Mouse (Mus musculus) frontal cortex, postnatal 36 days (tissue): ENCODE data around the gene Calm5.
"Not testable (repeated sequence)": the region's sequence is repeated elsewhere in the genome, so short reads cannot be mapped to it uniquely, and the experiment has no call there.

ENCODE experiments used
- DNase-seq, 2 experiments: peaks; one replicate each; pipeline ENCODE4 v3.0.0; 2022; ENCODE audit warnings: low spot score in 2 of 2

Gene Calm5

GRCm38 (mm10) chr13:3853648-3854333 is at the start of gene Calm5:
TSS of gene Calm5 (plus strand) at chr13:3854173.
- DNase-seq = not testable (repeated sequence)

DNA sequence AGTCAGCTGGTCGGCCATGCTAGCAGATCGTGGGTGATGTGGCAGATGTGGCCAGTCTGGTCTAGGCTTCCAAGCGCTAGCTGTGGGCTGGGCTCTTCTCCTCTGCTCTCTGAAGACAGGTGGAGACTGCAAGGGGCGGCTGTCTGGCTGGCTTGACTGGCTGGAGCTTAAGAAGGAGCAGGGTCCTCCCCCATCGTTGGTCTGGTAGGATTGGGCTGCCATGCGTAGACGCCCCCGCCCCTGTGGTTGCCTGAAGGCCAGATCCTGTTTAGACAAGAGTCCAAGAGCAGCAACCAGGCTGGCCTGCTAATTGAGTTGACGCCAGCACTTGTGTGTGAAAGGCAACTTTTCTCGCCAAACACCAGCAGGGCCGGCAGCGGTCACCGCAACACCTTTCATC is 49.8 kb upstream of the Calm5 start, which contains the start of gene Calml3:
Calml3 (minus strand) TSS at position 131 of the 400 bp plus-strand sequence.
- DNase-seq = no peak

DNA sequence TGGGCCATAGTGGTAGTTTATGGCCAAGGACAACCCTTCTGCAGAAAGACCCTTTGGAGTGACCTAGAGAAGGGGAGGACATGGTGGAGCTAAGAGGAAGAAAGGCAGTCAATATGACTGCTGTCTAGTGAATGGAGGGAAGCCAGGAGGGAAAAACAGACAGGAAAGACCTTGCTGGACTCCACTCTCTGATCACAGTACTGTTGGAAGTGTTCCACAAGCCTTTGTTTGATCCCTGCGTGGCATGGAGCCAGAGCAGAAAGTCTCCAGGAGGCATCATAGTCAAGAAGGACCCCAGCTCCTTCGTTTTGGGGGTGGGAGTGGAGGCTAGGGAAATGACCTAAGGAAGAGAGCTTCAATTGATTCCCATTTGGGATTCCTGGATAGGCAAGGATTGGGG is 48.8 kb upstream of the Calm5 start:
- no peak for DNase-seq

- no peak for DNase-seq
Observed at GRCm38 (mm10) chr13:3805638-3806037, 48.3 kb upstream of the Calm5 start.

DNA sequence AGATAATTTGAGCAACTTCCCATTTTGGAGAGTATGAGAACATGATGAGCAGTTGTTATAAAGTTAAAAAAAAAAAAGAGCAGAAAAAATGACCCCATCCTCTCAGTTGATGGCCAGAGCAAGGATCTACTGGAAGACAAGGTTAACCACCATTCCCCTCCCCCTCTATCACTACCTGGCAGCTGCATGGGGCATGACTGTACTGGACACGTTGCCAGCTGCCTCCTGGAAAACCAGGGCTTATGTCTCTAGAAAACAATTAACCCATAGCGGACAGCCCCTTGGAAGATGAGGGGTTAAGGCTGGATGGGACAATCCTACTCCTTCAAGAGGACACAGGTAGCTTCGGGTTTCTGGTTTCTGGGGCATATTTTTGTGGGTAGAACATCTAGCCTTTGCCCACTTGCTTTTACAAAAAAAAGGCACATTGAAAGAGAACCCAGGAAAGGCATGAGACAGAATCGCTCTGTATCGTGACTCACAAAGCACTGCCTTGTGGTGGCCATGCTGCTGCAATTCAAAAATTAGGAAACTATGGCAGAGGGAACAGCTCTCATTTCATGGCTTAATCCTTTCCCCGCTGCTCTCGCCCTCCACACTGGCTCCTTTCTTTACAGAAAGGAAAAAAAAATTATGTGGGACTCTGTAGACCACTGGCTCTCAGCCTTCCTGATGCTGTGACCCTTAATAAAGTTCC is 46.7 kb upstream of the Calm5 start:
- DNase-seq = no peak

GRCm38 (mm10) chr13:3818012-3818739 is 35.8 kb upstream of the Calm5 start:
- no peak for DNase-seq

GRCm38 (mm10) chr13:3818740-3819076 is 35.3 kb upstream of the Calm5 start:
- DNase-seq = no peak

DNA sequence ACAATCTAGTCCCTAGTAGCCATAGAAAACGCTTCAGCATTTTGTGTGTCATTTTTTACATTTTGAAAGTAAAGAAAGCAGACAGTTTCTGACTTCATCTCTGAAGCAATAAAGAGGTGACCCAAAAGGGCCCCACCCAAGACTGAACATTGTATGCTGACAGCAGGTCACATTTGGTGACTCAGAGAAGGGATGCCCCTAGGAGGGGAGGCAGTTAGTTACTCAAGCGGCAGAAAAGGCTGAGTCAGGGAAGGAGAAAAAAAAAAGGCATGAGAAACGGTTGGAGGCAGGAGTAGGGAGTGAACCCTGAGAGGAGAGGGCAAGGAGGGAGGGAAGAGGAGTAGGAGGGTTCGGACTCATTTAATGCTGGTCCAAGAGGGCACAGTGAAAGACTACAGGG is 31.9 kb upstream of the Calm5 start:
- no peak for DNase-seq

- no peak for DNase-seq
Observed at GRCm38 (mm10) chr13:3825726-3826125, 28.2 kb upstream of the Calm5 start.

GRCm38 (mm10) chr13:3831546-3831945 is 22.4 kb upstream of the Calm5 start:
- no peak for DNase-seq

DNA sequence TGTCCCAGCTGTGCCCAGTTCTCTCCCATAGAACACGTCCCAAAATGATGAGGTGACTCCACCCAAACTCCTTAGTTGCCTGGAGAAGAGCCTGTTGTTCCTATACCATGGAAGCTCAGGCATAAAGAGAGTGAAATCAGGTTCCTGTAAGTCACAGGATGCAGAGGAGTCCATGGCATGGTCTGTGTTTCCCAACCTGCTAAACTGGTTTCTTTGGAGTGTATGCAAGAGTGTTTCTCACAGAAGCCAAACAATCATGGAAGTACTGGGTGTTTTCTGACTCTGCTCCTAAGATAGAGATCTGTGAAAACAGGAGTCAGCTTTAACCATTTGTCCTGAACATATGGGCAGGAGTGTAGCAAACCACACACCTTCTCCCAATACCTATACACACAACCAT is 22.0 kb upstream of the Calm5 start:
- DNase-seq = no peak

- no peak for DNase-seq
Observed at GRCm38 (mm10) chr13:3832450-3832849, 21.5 kb upstream of the Calm5 start.

GRCm38 (mm10) chr13:3833644-3834043 is 20.3 kb upstream of the Calm5 start:
- not testable (repeated sequence) for DNase-seq

DNA sequence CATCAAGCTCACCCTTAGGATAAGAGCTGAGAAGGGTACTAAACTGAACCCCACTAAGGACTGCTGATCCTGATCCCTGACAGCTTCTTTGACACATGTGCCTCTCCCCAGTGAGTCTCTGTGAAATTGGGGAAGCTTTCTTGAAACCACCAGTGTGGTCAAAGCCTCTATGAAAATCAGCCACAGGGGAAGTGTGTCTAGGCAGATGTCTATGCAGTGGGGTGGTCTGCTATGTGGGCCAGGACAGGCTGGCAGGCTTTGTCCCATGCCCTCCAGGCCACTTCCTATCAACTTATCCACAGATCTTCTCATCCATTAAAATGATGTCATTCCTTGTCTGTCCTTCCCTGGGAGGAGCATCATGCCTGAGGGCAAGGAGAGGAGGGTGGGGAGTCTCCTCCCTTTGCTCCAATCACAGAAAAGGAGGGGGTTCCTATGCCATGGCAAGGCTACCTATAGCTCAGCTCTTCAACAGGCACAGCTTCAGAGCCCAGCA is 16.6 kb upstream of the Calm5 start, which contains the start of gene Calm4:
Calm4 (plus strand) TSS at position 446 of the 496 bp plus-strand sequence.
- not testable (repeated sequence) for DNase-seq

DNA sequence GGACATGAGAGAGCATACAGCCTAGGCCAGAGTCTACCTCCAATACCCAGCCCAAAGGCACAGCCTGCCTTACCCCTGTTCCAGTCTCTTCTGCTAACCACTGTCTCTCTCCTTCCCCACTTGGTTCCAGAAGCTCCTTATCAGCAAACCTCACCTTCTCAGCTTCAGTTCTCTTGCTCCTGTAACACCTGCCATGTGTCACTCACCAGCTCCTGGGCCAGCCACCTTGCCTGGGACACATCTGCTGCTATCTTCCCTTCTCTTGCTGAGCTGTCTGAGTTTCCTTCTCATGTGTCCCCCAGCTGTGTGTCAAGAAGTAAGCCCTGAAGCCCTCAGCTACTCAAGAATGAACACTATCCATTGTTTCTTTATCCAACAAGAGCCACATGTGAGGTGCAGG is 13.3 kb upstream of the Calm5 start:
- DNase-seq = not testable (repeated sequence)

- DNase-seq = no peak
Observed at GRCm38 (mm10) chr13:3850330-3850729, 3.6 kb upstream of the Calm5 start.

GRCm38 (mm10) chr13:3854856-3855255 is 883 bp downstream of the Calm5 start:
- DNase-seq = no peak

DNA sequence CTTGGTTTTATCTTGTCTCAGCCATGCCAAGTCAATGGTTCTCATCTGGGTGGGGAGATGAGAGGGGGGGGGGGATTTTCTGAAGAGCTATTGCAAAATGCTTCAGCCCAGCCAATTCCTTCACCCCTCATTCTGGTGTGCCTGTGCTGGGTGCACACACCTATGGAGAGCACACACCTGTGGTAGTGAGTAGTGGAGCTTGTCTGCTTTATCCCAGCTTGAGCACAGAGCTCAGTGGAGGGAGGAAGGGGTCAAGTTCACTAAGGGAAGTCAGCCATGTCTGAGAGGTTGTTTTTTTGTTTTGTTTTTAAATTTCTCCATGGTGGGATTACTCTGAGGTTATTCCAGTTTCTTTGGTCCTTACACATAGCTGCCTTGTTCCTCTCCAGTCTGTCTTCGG is 2.3 kb downstream of the Calm5 start:
- no peak for DNase-seq

DNA sequence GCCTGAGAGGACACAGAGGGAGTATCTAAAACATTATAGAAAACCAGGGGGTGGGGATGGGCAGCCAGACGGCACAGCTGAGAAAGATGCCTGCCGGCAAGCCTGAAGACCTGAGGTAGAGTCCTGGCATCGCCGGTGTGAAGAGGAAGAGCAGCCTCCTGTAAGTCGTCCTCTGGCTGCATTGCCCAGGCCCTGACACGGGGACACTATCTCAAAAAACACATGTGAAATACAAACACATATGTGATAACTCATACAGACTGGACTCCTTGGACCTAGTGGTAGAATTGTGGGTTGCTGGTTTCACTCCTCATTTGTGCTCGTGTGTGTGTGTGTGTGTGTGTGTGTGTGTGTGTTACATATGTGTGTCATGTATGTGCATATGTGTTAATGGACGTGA is 7.3 kb downstream of the Calm5 start:
- DNase-seq = no peak

DNA sequence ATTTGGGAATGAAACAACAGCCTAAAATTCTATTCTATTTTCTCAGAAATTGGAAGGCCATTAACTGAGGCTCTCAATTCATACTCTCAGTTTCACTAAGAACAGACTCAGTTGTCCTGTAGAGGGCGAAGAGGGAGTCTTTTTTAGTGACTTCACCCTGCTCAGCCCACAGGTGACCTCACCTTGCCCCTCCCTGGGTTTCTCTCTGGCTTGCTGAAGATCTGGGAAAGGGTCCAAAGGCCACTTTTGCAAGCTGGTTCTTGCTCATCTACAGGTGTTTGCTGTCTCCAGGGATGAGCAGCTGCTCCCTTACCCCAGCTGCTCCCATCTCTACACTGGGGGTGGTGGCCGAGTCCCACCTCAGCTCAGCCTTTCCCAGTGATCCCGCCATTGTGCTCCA is 8.4 kb downstream of the Calm5 start:
- DNase-seq = no peak

GRCm38 (mm10) chr13:3862922-3863580 is 9.1 kb downstream of the Calm5 start:
- DNase-seq = peak; percentile 64 to 70
